Mouse (Mus musculus) ZHBTc4 (cell line): ENCODE measurements around the gene Btg4.
A peak's percentile ranks its signal among the peaks of the same experiment; 100 is the strongest.

Source experiments
- DNase-seq: peaks from one replicate; pipeline ENCODE4 v3.0.0-alpha.2; 2011; ENCODE audit warnings: low read depth, low spot score

Btg4 gene

GRCm38 (mm10) chr9:51060601-51061000 is at the start of gene Btg4:
Gene Btg4 (plus strand): TSS chr9:51060901.
- DNase-seq: no peak

DNA sequence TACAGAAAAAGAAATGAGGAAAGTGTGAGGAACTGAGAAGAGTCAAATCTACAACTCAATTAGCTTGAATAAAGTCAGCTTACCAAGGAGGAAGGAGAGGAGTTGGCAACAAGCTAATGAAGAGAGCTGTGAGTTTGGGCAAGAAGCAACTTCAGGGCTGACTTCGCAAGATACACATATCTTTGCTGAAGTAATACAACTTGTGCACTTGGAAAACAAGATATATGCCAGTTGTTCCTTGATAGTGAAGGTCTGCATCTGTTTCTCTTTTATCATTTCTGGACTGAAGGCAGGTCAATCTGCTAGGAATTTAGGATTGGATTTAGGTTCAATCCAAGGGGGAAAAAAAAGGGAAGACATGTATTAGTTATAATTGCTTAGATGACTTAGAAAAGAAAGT is 47.1 kb upstream of the Btg4 start:
- no peak for DNase-seq

DNA sequence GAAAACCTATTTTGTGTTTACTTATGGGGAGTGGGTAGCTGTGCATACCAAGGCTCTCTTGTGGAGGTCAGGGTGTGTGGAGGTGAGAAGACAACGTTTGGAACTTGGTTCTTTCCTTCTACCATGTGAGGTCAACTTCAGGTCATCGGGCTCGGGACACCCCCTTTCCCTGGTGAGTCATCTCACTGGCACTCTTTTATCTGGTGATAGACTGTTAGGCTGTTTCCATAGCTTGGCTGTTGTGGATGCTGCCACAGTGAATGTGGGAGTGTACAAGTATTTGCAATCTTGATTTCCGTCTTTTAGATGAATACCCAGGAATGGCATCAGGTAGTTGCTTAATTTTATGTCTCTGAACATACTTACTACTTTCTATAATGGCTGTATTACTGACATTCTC is 45.0 kb upstream of the Btg4 start:
- DNase-seq: no peak

GRCm38 (mm10) chr9:51019670-51020069 is 41.0 kb upstream of the Btg4 start:
- no peak for DNase-seq

GRCm38 (mm10) chr9:51020351-51020750 is 40.4 kb upstream of the Btg4 start:
- no peak for DNase-seq

DNA sequence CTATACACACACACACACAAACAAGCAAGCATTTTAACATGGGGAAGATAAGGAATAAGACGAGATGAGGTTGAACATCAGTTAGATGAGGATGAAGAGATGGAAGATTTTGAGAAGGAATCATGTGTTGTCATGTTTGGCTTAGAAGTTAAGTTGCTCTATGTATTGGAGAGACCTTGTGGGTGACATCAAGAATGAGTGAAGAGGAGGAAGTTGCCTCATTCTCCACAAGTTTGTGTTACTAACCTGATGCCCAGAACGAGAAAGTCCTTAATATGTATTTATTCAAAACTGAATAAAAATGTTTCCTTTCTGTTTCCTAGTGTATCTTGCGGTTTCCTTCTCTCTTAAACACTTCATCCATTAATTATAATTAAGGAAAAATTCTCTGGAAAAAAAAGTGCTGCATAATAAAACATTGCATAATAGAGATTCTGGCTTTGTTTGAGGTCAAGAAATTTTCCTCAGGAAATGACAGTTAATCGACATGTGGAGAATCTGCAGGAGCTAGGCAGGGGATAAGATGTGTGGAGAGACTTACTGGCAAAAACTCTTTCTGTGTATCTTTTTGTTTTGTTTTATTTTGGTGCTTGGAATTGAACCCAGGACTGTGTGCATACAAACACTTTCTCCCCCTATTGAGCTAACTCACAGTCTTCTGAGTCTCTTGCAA is 39.4 kb upstream of the Btg4 start:
- DNase-seq: no peak

DNA sequence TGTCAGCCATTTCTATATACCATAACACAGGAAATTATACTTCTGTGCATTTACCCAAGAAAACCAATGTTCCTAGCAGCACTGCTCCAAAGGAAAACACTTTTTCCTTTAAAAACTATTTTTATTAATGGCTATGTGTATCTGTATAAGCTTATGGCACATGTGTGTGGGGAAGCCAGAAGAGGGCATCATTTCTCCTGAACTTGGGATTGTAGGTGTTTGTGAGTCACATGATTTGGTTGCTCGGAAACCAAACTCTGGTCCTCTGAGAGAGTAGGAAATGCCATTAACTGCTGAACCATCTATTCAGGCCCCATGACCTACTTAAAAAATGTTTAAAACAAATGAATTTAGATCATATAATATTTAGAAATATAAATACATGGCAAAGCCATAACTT is 33.7 kb upstream of the Btg4 start:
- no peak for DNase-seq

DNA sequence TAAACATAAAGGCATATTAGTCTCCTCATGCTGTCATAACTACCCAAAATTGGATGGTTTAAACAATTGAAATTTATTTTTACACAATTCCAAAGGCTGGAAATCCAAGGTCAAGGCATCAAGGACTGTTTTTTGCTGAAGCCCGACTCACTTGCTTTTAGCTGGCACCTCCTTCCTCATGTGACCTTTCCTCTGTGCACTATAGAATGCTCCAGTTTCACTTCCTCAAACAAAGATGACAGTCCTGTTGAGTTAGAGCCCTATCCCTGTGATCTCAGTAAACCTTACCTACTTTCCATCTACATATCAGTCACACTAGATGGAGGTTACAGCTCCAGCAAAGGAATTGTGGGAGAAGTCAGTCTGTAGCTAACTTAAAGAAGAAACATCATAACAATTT is 30.6 kb upstream of the Btg4 start:
- DNase-seq: no peak

DNA sequence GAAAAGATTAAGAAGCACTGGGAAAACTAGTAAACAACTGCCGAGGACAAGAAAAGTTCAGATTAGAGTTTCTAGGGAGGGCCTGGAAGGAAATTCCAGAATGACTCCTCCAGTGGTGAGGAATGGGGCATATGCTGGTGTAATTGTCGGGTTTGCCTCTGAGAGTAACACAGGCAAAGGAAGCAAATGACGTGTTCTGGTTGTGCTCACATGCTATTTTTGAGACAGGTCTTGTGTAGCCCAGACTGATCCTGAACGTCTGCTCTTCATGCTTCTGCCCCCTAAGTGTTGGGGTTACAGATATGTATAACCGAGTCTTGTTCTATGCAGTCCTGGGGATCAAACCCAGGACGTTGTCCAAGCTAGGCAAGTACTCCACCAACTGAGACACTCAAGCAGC is 29.1 kb upstream of the Btg4 start:
- no peak for DNase-seq

GRCm38 (mm10) chr9:51032291-51032690 is 28.4 kb upstream of the Btg4 start:
- DNase-seq: no peak

GRCm38 (mm10) chr9:51032785-51033529 is 27.7 kb upstream of the Btg4 start:
- no peak for DNase-seq

DNA sequence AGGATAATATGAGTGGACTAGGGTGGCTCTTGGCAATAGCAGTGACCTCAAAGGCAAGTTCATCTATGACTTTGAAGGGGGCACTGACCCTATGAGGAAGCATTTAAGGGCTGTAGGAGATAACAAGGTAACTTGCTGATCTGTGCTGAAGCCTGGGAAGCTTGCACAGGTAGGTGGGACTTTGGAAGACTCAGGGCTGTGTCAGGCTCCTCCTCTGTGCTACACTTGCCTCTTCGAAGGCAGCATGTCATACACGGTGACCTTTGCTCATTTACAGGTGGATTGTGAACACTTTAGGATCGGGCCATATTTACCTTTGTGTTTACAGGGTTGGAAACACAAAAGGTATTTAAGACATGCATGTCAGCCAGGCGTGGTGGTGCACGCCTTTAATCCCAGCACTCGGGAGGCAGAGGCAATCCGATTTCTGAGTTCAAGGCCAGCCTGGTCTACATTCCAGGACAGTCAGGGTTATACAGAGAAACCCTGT is 19.2 kb upstream of the Btg4 start:
- DNase-seq: peak; percentile 61

- DNase-seq: peak; percentile 15
Observed at GRCm38 (mm10) chr9:51042136-51042535, 18.6 kb upstream of the Btg4 start.

DNA sequence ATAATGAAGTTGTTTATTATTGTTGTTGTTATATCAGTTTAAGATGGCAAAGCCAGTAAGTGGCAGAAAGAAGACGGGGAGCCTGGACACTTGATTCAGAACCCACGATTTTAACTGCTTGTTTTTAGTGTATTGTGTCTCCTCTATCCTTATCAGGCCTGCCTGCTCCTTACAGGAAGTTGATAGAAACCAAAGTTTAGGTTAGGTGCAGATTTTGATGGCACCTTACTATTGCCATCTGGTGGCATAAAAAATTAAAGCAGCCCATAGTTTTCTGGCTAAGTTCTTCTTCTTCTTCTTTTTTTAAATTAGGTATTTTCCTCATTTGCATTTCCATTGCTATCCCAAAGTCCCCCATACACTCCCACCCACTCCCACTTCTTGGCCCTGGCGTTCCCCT is 8.5 kb upstream of the Btg4 start:
- peak; percentile 25 for DNase-seq

DNA sequence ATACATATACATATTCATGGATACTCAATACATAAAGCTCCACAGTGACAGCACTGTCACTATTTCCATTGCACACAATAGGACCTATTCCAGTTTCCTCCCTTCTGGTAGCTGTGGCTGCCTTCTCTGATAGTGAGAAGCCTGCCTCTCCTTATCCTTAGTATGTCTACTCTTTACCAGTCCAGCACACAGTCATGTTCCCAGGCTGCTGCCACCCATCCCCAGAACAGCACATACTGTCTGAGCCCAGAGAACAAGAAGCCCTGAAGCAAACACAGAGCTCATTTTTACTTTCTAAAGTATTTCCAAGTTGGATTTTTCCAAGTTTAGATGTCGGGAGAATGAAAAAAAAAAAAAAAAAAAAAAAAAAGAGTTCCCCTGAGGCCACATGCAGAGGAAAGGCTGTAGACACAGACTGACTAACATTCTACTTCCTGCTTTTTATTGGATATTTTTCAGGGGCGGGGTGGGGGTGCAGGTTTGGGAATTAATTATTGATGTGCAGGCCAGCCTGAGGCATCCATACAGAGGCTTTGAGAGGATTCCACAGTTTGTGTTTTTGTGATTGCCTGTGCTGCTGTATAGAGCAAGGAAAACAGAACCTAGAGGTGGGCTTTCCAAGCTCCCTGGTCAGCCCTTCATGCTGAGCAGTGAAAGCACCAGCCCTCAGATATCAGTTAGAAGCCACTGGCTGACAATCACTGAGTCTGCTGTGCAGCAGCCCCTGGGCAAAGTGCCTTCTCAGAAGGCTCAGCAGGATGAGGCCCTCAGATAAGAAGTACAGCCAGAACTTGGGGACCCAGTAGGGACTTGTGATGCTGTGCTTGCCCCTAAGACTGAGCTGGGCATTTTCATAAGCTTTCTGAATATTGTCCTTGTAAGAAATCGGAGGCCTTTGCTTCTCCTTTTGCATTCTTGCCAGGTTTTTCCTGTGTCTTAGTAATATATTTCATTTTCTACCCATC is 4.1 kb upstream of the Btg4 start:
- no peak for DNase-seq

DNA sequence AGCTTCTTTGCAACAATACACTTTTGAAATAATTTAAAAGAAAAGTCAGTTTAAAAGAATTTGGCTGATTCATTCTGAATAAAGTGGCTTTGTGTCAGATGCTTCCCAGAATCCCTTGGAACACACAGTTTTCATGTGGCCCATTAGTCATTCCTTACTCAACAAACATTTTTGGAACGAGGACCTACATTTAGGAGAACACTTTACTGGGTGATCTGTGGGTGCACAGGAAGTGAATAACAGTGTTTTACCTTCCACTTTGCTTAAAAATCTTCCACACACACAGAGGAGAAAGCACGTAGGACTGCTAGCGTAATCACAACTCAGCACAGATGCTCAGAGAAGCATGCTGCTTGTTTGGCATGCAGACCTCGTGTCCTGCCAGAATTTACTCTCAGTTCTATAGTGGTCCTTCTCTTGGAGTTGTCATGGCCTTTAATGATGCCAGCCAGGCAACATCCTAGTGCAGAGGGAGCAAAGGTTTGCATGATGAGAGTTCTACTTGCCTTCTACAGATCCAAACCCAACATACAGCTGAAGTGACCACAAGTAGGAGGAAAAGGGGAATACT is 1.7 kb upstream of the Btg4 start:
- DNase-seq: no peak

DNA sequence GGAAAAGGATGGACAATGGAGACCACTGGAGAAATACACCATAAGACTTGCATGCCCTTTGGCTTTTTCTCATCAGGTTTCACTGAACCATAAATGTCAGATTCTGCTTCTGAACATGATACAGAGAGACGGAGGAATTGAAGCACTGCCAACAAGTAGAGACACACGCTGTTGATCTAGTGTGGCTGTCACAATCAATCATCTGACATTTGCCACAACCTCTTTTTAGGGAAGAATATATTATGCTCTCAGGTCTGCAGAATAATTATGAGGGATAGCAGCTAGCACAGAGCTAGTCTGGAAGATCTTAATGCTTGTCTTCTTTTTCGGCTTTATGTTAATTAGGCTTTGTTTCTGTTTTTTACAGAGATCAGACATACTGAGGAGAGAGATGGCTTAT is 7.5 kb downstream of the Btg4 start:
- no peak for DNase-seq

- no peak for DNase-seq
Observed at GRCm38 (mm10) chr9:51070801-51071200, 10.1 kb downstream of the Btg4 start.

DNA sequence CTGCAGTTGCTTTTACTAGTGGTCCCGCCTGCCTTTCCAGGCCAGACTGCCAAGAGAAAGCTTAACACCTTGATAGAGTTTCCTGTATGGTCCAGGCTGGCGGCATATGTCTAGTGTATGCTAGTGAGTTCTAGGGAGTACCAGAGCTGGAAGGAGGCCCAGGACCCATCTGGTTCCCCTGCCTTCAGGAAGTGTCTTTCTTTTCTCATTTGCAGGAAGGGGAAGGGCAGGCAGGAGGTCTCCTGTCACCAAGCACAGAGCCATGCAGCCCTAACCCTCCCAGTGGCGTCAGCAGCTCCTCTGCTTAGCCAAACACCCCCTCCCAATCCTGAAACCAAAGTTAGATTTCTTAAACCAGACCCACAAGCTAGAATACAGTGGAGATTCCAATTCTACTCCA is 15.1 kb downstream of the Btg4 start:
- peak; percentile 13 for DNase-seq

DNA sequence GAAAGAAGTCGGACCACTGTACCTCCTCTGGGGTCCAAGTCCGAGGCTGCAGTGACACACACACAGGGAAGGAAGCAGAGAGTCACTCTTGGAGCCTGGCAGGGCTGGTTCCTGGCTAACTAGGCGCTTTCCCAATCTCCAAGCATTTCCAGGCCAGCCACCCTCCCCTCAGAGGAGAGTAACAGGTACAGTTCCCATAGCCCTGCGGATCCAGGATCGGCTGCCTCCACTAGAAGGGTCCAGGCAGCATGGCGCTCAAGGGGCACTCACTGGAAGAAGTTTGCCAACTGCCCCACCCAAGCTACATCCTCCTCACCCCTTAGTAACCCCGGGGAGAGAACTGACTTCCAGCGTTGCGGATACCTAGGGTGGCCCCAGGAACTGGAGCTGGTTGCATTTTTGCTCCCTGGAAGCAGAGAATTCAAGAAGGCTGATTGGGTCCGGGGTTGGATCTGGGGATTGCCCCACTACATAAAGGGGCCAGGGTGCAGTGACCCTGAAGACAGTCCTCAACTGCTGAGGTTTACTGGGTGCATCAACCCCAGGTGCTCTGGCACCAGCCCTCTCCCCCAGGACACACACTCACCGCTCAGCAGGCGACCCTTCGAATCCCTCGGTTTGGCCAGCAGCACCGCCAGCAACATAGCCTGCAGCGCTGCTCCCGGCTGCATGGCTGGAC is 15.7 kb downstream of the Btg4 start:
- DNase-seq: peak; percentile 40

DNA sequence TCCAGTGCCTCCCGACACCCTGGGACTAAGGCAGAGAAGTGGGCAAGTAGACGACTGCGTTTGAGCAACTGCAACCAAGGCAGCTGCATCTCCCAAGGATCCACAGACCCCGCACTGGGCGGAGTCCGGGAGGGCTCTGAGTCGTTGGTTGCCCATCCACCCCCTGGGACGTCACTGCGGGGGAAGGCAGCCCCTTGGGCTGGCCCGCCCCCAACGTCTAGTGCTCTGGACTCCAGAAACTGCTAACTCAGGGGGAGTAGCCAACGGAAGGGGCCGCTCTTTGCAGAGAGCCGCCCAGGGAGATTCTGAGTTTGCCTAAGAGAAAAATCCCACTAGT is 16.2 kb downstream of the Btg4 start, which contains the start of gene Layn:
Gene Layn, minus strand, starts transcription at position 116 of the 337 bp plus-strand sequence.
- DNase-seq: peak; percentile 86
